Mouse (Mus musculus) lung, postnatal 0 days (tissue): ENCODE data around the gene Gm47791.

Experiments
- CTCF ChIP-seq: IDR thresholded peaks from 2 replicates; pipeline ENCODE4 v1.5.1; 2016; ENCODE audit warnings: antibody characterized with exemption, mild to moderate bottlenecking
- EP300 ChIP-seq: IDR thresholded peaks from 2 replicates; pipeline ENCODE4 v1.6.1; 2016; ENCODE audit warnings: antibody characterized with exemption, mild to moderate bottlenecking, control low read depth

GRCm38 (mm10) chr1:82725875-82726185 is 45.2 kb downstream of the Gm47791 start:
- TF ChIP-seq CTCF (no peak), EP300 (no peak)
